Mouse (Mus musculus) kidney, postnatal 0 days (tissue): ENCODE data around the gene Tldc2. TPM values are rescaled to one million over a fixed set of nuclear protein-coding genes. Genes with fewer than 3 reads are reported as not detected.

ENCODE experiments used
- ATAC-seq: fragments of 200-750 bp; cut with Nextera tagmentation; replicated peaks from 2 replicates; pipeline ENCODE4 v1.8.0; 2017; ENCODE audit warnings: low read depth, moderate number of reproducible peaks, moderate TSS enrichment, moderate library complexity; ENCODE audit not compliant: low FRiP score
- DNase-seq: peaks from one replicate; pipeline ENCODE4 v3.0.0-alpha.2; 2016; ENCODE audit warnings: low spot score
- H3K27ac ChIP-seq: fragments of 300-500 bp; sonication (generic); 2 replicates; pipeline ENCODE4 v1.5.1; 2014; ENCODE audit warnings: mild to moderate bottlenecking
- H3K27me3 ChIP-seq: fragments of 300-500 bp; sonication (generic); 2 replicates; pipeline ENCODE4 v1.6.1; 2014; ENCODE audit warnings: low read length, mixed read lengths; ENCODE audit not compliant: insufficient read depth
- H3K36me3 ChIP-seq: fragments of 300-500 bp; sonication (generic); 2 replicates; pipeline ENCODE4 v1.6.1; 2014; ENCODE audit warnings: low read length, mixed read lengths; ENCODE audit not compliant: insufficient read depth
- H3K4me1 ChIP-seq: fragments of 300-500 bp; sonication (generic); replicated peaks from 2 replicates; pipeline ENCODE4 v1.6.1; 2014; ENCODE audit warnings: antibody characterized with exemption, low read length, mixed read lengths; ENCODE audit not compliant: insufficient read depth
- H3K4me2 ChIP-seq: fragments of 300-500 bp; sonication (generic); 2 replicates; pipeline ENCODE4 v1.6.1; 2014; ENCODE audit warnings: mild to moderate bottlenecking, low read length, moderate library complexity, mixed read lengths
- H3K4me3 ChIP-seq: fragments of 300-500 bp; sonication (generic); replicated peaks from 2 replicates; pipeline ENCODE4 v1.5.1; 2014; ENCODE audit warnings: low read depth, low read length
- H3K9ac ChIP-seq: fragments of 300-500 bp; sonication (generic); 2 replicates; pipeline ENCODE4 v1.6.1; 2014; ENCODE audit warnings: low read depth, low read length
- H3K9me3 ChIP-seq: fragments of 300-500 bp; sonication (generic); replicated peaks from 2 replicates; pipeline ENCODE4 v1.6.1; 2016; ENCODE audit warnings: low read length, inconsistent platforms, mixed read lengths
- CTCF ChIP-seq: IDR thresholded peaks from 2 replicates; pipeline ENCODE4 v1.5.1; 2016; ENCODE audit warnings: antibody characterized with exemption, low read depth, mild to moderate bottlenecking, moderate library complexity
- WGBS: fragments of 180-500 bp; shearing (Covaris S2); extraction: QIAGEN DNeasy Blood & Tissue Kit; methylation state at CpG from one replicate; pipeline ENCODE4 v1.1.7; 2014; 5-methylcytosine and 5-hydroxymethylcytosine counted together
- polyA plus RNA-seq: library from polyadenylated mRNA; unstranded; fragments of >200 nt; fragmentation: Nextera tagmentation; extraction: Ambion mirVana; gene quantifications from 2 replicates; pipeline ENCODE4 v1.2.1, GENCODE M21; 2015

Gene Tldc2
- polyA plus RNA-seq, 1 experiment from 2014 or later: 2.2 TPM

GRCm38 (mm10) chr2:157145173-157145572 is 58.3 kb downstream of the Tldc2 start:
- H3K4me3 ChIP-seq: no peak overlapping the region
- H3K27me3 ChIP-seq: no peaks in the 10 kb centered on the region
- 62% methylated on average over 1 of the region's 1 CpGs for WGBS
- no peak for TF ChIP-seq CTCF
- no peaks in the 10 kb centered on the region for H3K4me1 ChIP-seq
- no peak for DNase-seq
- ATAC-seq: no peak
- H3K27ac ChIP-seq: no peak overlapping the region
- no peak overlapping the region for H3K4me2 ChIP-seq
- H3K36me3 ChIP-seq: peaks cover 24% of the 10 kb centered on the region
- H3K9ac ChIP-seq: no peak overlapping the region
- no peaks in the 10 kb centered on the region for H3K9me3 ChIP-seq

Other genes starting within 250 kb of the Tldc2 start
- gene Tgif2, start 247.0 kb upstream of the Tldc2 start, polyA plus RNA-seq: 38.2 and 40.6 TPM in 2 replicates
- gene 4930518I15Rik, start 229.1 kb upstream of the Tldc2 start, polyA plus RNA-seq: 2.6 and 4.6 TPM in 2 replicates
- gene Rab5if, start 223.9 kb upstream of the Tldc2 start, polyA plus RNA-seq: 227 and 252 TPM in 2 replicates
- gene Sla2, start 199.9 kb upstream of the Tldc2 start, polyA plus RNA-seq: 0.18 and 0.32 TPM in 2 replicates
- 45.8 and 48.4 TPM in 2 replicates for gene Ndrg3, start 95.0 kb upstream of the Tldc2 start, polyA plus RNA-seq
- 20.4 and 23.2 TPM in 2 replicates for gene Dsn1, start 79.9 kb upstream of the Tldc2 start, polyA plus RNA-seq
- 1.3 and 1.8 TPM in 2 replicates for gene Soga1, start 7.8 kb upstream of the Tldc2 start, polyA plus RNA-seq
- 19.1 and 20.0 TPM in 2 replicates for gene Samhd1, start 48.2 kb downstream of the Tldc2 start, polyA plus RNA-seq
- gene Rbl1, start 117.5 kb downstream of the Tldc2 start, polyA plus RNA-seq: 15.6 and 16.7 TPM in 2 replicates
- gene Rpn2, start 192.0 kb downstream of the Tldc2 start, polyA plus RNA-seq: 197 and 228 TPM in 2 replicates
- 0.29 and 0.33 TPM in 2 replicates for gene Mroh8, start 192.5 kb downstream of the Tldc2 start, polyA plus RNA-seq